Mouse (Mus musculus) liver, adult 2 months (tissue): ENCODE measurements around the gene Gm45234. TPM values are rescaled to one million over a fixed set of nuclear protein-coding genes. Genes with fewer than 3 reads are reported as not detected.

Experiments
- DNase-seq: peaks from one replicate; pipeline ENCODE4 v3.0.0-alpha.2; 2011; ENCODE audit warnings: low read depth, low spot score; ENCODE audit errors: extremely low read depth
- H3K27ac ChIP-seq: fragments of 200-500 bp; replicated peaks from 2 replicates; pipeline ENCODE4 v1.5.1; 2012; ENCODE audit warnings: low read depth, mild to moderate bottlenecking, control low read depth, inconsistent platforms, low read length; ENCODE audit not compliant: insufficient read depth
- H3K27me3 ChIP-seq: fragments of 200-500 bp; 2 replicates; pipeline ENCODE4 v1.6.1; 2012; ENCODE audit warnings: mild to moderate bottlenecking, moderate library complexity, low read length, inconsistent platforms; ENCODE audit not compliant: control insufficient read depth, insufficient read depth
- H3K36me3 ChIP-seq: fragments of 200-500 bp; 2 replicates; pipeline ENCODE4 v1.6.1; 2012; ENCODE audit warnings: low read length, inconsistent platforms; ENCODE audit not compliant: control insufficient read depth, insufficient read depth
- H3K4me1 ChIP-seq: fragments of 200-500 bp; 2 replicates; pipeline ENCODE4 v1.6.1; 2011; ENCODE audit warnings: low read length; ENCODE audit not compliant: control insufficient read depth, insufficient read depth
- H3K4me3 ChIP-seq: fragments of 200-500 bp; 2 replicates; pipeline ENCODE4 v1.5.1; 2011; ENCODE audit warnings: low read depth, mild to moderate bottlenecking, control low read depth, low read length, moderate library complexity; ENCODE audit not compliant: insufficient read depth
- H3K79me2 ChIP-seq: fragments of 200-500 bp; 2 replicates; pipeline ENCODE4 v1.6.1; 2012; ENCODE audit warnings: inconsistent platforms, mild to moderate bottlenecking, low read length, moderate library complexity; ENCODE audit not compliant: control insufficient read depth, insufficient read depth
- H3K9ac ChIP-seq: fragments of 200-500 bp; 2 replicates; pipeline ENCODE4 v1.6.1; 2012; ENCODE audit warnings: low read depth, mild to moderate bottlenecking, control low read depth, inconsistent platforms, low read length
- CTCF ChIP-seq: fragments of 200-500 bp; IDR thresholded peaks from 2 replicates; pipeline ENCODE4 v1.5.1; 2011; ENCODE audit warnings: low read depth, low read length, control low read depth
- POLR2A ChIP-seq: fragments of 200-500 bp; IDR thresholded peaks from 2 replicates; pipeline ENCODE4 v1.6.1; 2011; ENCODE audit warnings: low read length, control low read depth; ENCODE audit not compliant: insufficient read depth; ENCODE audit errors: extremely low read depth
- WGBS: fragments of 180-500 bp; shearing (Covaris S2); methylation state at CpG from one replicate; pipeline ENCODE4 v1.1.7; 2018; 5-methylcytosine and 5-hydroxymethylcytosine counted together
- polyA plus RNA-seq: library from polyadenylated mRNA; depleted of rRNA; stranded (reverse); fragments of >200 nt; gene quantifications from 2 replicates; pipeline ENCODE4 v1.2.3, GENCODE M21; 2012
- total RNA-seq: library from RNA; depleted of rRNA; stranded (reverse); fragments of >200 nt; gene quantifications from 2 replicates; pipeline ENCODE4 v1.2.3, GENCODE M21; 2014

Gene Gm45234
- total and polyA plus RNA-seq, 2 experiments = not detected

DNA sequence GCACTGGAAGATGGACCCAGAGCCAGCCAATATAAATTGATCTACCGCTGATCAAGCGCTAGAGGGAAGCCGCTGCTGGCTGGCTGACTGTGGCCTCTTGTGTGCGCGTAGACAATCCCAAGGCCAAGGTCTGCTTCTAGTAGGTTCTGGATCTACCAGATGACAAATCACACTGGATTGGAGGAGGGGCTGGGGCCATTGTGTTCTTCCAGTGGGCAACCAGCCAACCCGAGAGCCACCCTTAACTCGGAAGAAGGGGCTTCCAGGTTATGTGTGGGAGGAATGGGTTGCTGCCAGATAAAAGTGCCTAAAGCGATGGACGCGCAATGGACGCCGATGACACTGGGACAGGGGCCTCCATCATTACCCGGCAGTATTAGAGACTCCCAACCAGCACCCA, 37.9 kb downstream of the Gm45234 start:
- H3K27ac ChIP-seq = no peak overlapping the region
- H3K4me1 ChIP-seq = peaks cover 16% of the 10 kb centered on the region
- no peak overlapping the region for H3K4me3 ChIP-seq
- 60% methylated on average over 13 of the region's 13 CpGs for WGBS
- no peak overlapping the region for H3K9ac ChIP-seq
- H3K27me3 ChIP-seq = no peaks in the 10 kb centered on the region
- H3K79me2 ChIP-seq = peaks cover 10% of the 10 kb centered on the region; the same call in 1 of the 2 replicates
- TF ChIP-seq CTCF = no peak
- no peak for TF ChIP-seq POLR2A
- no peak for DNase-seq
- H3K36me3 ChIP-seq = peaks cover 15% of the 10 kb centered on the region

GRCm38 (mm10) chr6:124716864-124717490, 38.8 kb downstream of the Gm45234 start:
- Histone ChIP-seq H3K36me3 (peaks cover 15% of the 10 kb centered on the region), H3K27ac (no peak overlapping the region), H3K4me1 (peaks cover 16% of the 10 kb centered on the region), H3K9ac (no peak overlapping the region), H3K27me3 (no peaks in the 10 kb centered on the region), H3K79me2 (peaks cover 17% of the 10 kb centered on the region; the same call in 1 of the 2 replicates), H3K4me3 (no peak overlapping the region)
- WGBS = 60% methylated on average over 20 of the region's 20 CpGs
- DNase-seq = peak; percentile 49
- TF ChIP-seq POLR2A = no peak
- peak; percentile 88 for TF ChIP-seq CTCF

- TF ChIP-seq POLR2A = no peak
- no peak for TF ChIP-seq CTCF
- H3K27me3 ChIP-seq = no peaks in the 10 kb centered on the region
- peak overlapping the region; percentile 91 for H3K9ac ChIP-seq
- whole genome bisulfite sequencing = 3% methylated on average over 11 of the region's 11 CpGs
- H3K79me2 ChIP-seq = peaks cover 35% of the 10 kb centered on the region; the same call in 1 of the 2 replicates
- DNase-seq = peak; percentile 67
- peak overlapping the region; percentile 86 for H3K4me3 ChIP-seq
- H3K36me3 ChIP-seq = peaks cover 15% of the 10 kb centered on the region
- H3K27ac ChIP-seq = peak overlapping the region; percentile 89
- peaks cover 19% of the 10 kb centered on the region for H3K4me1 ChIP-seq
Observed at GRCm38 (mm10) chr6:124712918-124713317, 42.9 kb downstream of the Gm45234 start.

GRCm38 (mm10) chr6:124711824-124712782, 43.7 kb downstream of the Gm45234 start, which contains the start of the genes Emg1 and Phb2:
Gene Emg1 (minus strand): TSS chr6:124712178.
Gene Phb2 (plus strand): TSS chr6:124712336.
- no peak for TF ChIP-seq CTCF
- TF ChIP-seq POLR2A = peak; percentile 56
- H3K79me2 ChIP-seq = peaks cover 38% of the 10 kb centered on the region; the same call in 1 of the 2 replicates
- peaks cover 20% of the 10 kb centered on the region for H3K4me1 ChIP-seq
- H3K36me3 ChIP-seq = peaks cover 15% of the 10 kb centered on the region
- under 1% methylated on average over 76 of the region's 76 CpGs for WGBS
- peak within 1 kb of the TSS; percentile 89 for H3K27ac ChIP-seq
- DNase-seq = peak; percentile 91
- H3K4me3 ChIP-seq = peak within 1 kb of the TSS; percentile 99
- H3K27me3 ChIP-seq = no peaks in the 10 kb centered on the region
- peak within 1 kb of the TSS; percentile 93 for H3K9ac ChIP-seq

DNA sequence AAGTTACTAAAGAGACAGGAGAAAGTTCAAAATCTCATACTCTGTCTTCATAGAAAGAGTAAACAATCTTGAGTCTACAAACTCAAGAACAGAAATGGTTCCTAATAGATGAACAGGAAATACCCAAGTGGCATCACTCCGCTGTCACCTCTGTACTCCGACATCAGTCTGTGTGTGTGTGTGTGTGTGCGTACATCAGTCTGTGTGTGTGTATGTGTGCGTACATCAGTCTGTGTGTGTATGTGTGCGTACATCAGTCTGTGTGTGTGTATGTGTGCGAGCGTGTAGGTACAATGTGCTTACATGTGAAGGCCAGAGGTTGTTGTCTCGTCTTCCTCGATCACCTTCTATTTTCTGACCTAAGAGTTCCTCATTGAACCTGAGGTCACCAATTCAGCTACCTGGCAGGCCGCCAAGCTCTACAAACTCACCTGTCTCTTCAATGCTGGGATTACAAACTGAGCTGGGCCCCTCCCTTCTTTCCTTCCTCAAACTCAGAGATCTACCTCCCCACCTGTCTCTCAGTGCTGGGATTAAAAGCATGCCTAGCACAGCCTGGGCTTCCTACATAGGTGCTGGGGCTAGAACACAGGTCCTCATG, 47.4 kb downstream of the Gm45234 start:
- WGBS = 44% methylated on average over 10 of the region's 10 CpGs
- no peak overlapping the region for H3K9ac ChIP-seq
- peak; percentile 73 for DNase-seq
- peaks cover 32% of the 10 kb centered on the region; the same call in 1 of the 2 replicates for H3K79me2 ChIP-seq
- TF ChIP-seq POLR2A = no peak
- no peak for TF ChIP-seq CTCF
- H3K4me1 ChIP-seq = peaks cover 16% of the 10 kb centered on the region
- no peaks in the 10 kb centered on the region for H3K27me3 ChIP-seq
- H3K4me3 ChIP-seq = no peak overlapping the region
- H3K36me3 ChIP-seq = peaks cover 16% of the 10 kb centered on the region
- no peak overlapping the region for H3K27ac ChIP-seq
